Mouse (Mus musculus) ES-Bruce4 (cell line): Measurements from ENCODE around the gene Syde1.

Experiments used
- CTCF ChIP-seq: IDR thresholded peaks from one replicate; pipeline ENCODE4 v1.8.1; 2011; ENCODE audit warnings: low read depth, low read length
- EP300 ChIP-seq: IDR thresholded peaks from 2 replicates; pipeline ENCODE4 v1.6.1; 2011; ENCODE audit warnings: low read depth, low read length; ENCODE audit not compliant: insufficient read depth

- TF ChIP-seq CTCF = no peak
- TF ChIP-seq EP300 = no peak
Measured at GRCm38 (mm10) chr10:78590744-78591143, 1.0 kb downstream of the Syde1 start.
